Mouse (Mus musculus) MEL (cell line): ENCODE results near the gene Ednrb. TPM values are rescaled to one million over a fixed set of nuclear protein-coding genes. Genes with fewer than 3 reads are reported as not detected.

ENCODE experiments used
- DNase-seq: peaks from one replicate; pipeline ENCODE4 v3.0.0; 2011; ENCODE audit warnings: low read depth, low spot score
- H3K27ac ChIP-seq: 2 replicates; pipeline ENCODE4 v1.5.1; 2012; ENCODE audit warnings: low read depth, mild to moderate bottlenecking, control low read depth, low read length, moderate library complexity; ENCODE audit not compliant: control insufficient read depth
- H3K27me3 ChIP-seq, 2 experiments: fragments of 150-350 bp in 1 of 2; sonication (generic) in 1 of 2; 2 replicates each; pipeline ENCODE4 v1.6.1; 2012; ENCODE audit warnings: low read length in 2 of 2, mild to moderate bottlenecking in 2 of 2, improper control_type of control experiment in 1 of 2, moderate library complexity in 1 of 2; ENCODE audit not compliant: insufficient read depth in 2 of 2, control insufficient read depth in 1 of 2
- H3K36me3 ChIP-seq, 2 experiments: 2 replicates each; pipeline ENCODE4 v1.6.1; 2012 to 2014; ENCODE audit warnings: low read length in 2 of 2, improper control_type of control experiment in 1 of 2, inconsistent platforms in 1 of 2, mild to moderate bottlenecking in 1 of 2; ENCODE audit not compliant: insufficient read depth in 2 of 2, control insufficient read depth in 1 of 2
- H3K4me1 ChIP-seq, 2 experiments: fragments of 150-350 bp in 1 of 2; sonication (generic) in 1 of 2; 2 replicates each; pipeline ENCODE4 v1.6.1; 2012; ENCODE audit warnings: low read length in 2 of 2, improper control_type of control experiment in 1 of 2, mild to moderate bottlenecking in 1 of 2; ENCODE audit not compliant: insufficient read depth in 2 of 2, control insufficient read depth in 1 of 2
- H3K4me3 ChIP-seq, 2 experiments: fragments of 150-350 bp in 1 of 2; sonication (generic) in 1 of 2; 2 replicates each; pipeline ENCODE4 v1.5.1; 2012; ENCODE audit warnings: low read depth in 2 of 2, low read length in 2 of 2, mild to moderate bottlenecking in 2 of 2, moderate library complexity in 2 of 2, control low read depth in 1 of 2, improper control_type of control experiment in 1 of 2; ENCODE audit not compliant: control insufficient read depth in 1 of 2, insufficient read depth in 1 of 2
- H3K79me2 ChIP-seq: 2 replicates; pipeline ENCODE4 v1.6.1; 2012; ENCODE audit warnings: mild to moderate bottlenecking, low read length, moderate library complexity; ENCODE audit not compliant: control insufficient read depth, poor library complexity, insufficient read depth
- H3K9ac ChIP-seq: 2 replicates; pipeline ENCODE4 v1.6.1; 2012; ENCODE audit warnings: low read depth, mild to moderate bottlenecking, control low read depth, low read length, moderate library complexity; ENCODE audit not compliant: control insufficient read depth, poor library complexity, severe bottlenecking
- H3K9me3 ChIP-seq: fragments of 150-350 bp; sonication (generic); replicated peaks from 2 replicates; pipeline ENCODE4 v1.6.1; 2012; ENCODE audit warnings: mild to moderate bottlenecking, low read length, improper control_type of control experiment, moderate library complexity; ENCODE audit not compliant: insufficient read depth
- BHLHE40 ChIP-seq: IDR thresholded peaks from 2 replicates; pipeline ENCODE4 v1.6.1; 2012; ENCODE audit warnings: low read depth, mild to moderate bottlenecking, inconsistent platforms, low read length, improper control_type of control experiment, borderline replicate concordance
- CHD1 ChIP-seq: IDR thresholded peaks from 2 replicates; pipeline ENCODE4 v1.6.1; 2012; ENCODE audit warnings: low read depth, mild to moderate bottlenecking, inconsistent platforms, low read length, improper control_type of control experiment
- CHD2 ChIP-seq: IDR thresholded peaks from 2 replicates; pipeline ENCODE4 v1.6.1; 2011; ENCODE audit warnings: low read length, improper control_type of control experiment
- EP300 ChIP-seq, 2 experiments: IDR thresholded peaks; 2 replicates each; pipeline ENCODE4 v1.6.1; 2011; ENCODE audit warnings: improper control_type of control experiment in 2 of 2, low read length in 2 of 2, low read depth in 1 of 2, mild to moderate bottlenecking in 1 of 2
- GABPA ChIP-seq: IDR thresholded peaks from 2 replicates; pipeline ENCODE4 v1.6.1; 2012; ENCODE audit warnings: low read depth, mild to moderate bottlenecking, inconsistent platforms, low read length, improper control_type of control experiment, moderate library complexity
- GATA1 ChIP-seq: IDR thresholded peaks from 2 replicates; pipeline ENCODE4 v1.6.1; 2011; ENCODE audit warnings: low read depth, low read length, improper control_type of control experiment
- HCFC1 ChIP-seq: IDR thresholded peaks from 2 replicates; pipeline ENCODE4 v1.6.1; 2012; ENCODE audit warnings: low read depth, mild to moderate bottlenecking, inconsistent platforms, low read length, improper control_type of control experiment, moderate library complexity
- JUND ChIP-seq: IDR thresholded peaks from 2 replicates; pipeline ENCODE4 v1.6.1; 2011; ENCODE audit warnings: low read depth, mild to moderate bottlenecking, improper control_type of control experiment, low read length
- KAT2A ChIP-seq: conservative IDR thresholded peaks from 2 replicates; pipeline ENCODE4 v1.6.1; 2012; ENCODE audit warnings: low read depth, low read length, improper control_type of control experiment, inconsistent platforms
- MAZ ChIP-seq: IDR thresholded peaks from 2 replicates; pipeline ENCODE4 v1.6.1; 2012; ENCODE audit warnings: low read depth, mild to moderate bottlenecking, inconsistent platforms, low read length, improper control_type of control experiment
- MEF2A ChIP-seq: IDR thresholded peaks from 2 replicates; pipeline ENCODE4 v1.6.1; 2014; ENCODE audit warnings: low read depth, mild to moderate bottlenecking, inconsistent platforms, low read length, improper control_type of control experiment; ENCODE audit not compliant: poor library complexity, insufficient replicate concordance, severe bottlenecking; ENCODE audit errors: extremely low read depth
- MYB ChIP-seq: IDR thresholded peaks from 2 replicates; pipeline ENCODE4 v1.6.1; 2011; ENCODE audit warnings: mild to moderate bottlenecking, low read depth, low read length, improper control_type of control experiment
- NELFE ChIP-seq: IDR thresholded peaks from 2 replicates; pipeline ENCODE4 v1.6.1; 2011; ENCODE audit warnings: low read depth, low read length, improper control_type of control experiment
- NRF1 ChIP-seq: IDR thresholded peaks from 2 replicates; pipeline ENCODE4 v1.6.1; 2014; ENCODE audit warnings: low read depth, mild to moderate bottlenecking, inconsistent platforms, low read length, improper control_type of control experiment, moderate library complexity; ENCODE audit not compliant: poor library complexity, insufficient read depth, severe bottlenecking
- POLR2A ChIP-seq, 2 experiments: IDR thresholded peaks; 2 replicates each; pipeline ENCODE4 v1.6.1; 2011 to 2012; ENCODE audit warnings: low read length in 2 of 2, mild to moderate bottlenecking in 2 of 2, control low read depth in 1 of 2, improper control_type of control experiment in 1 of 2, low read depth in 1 of 2, moderate library complexity in 1 of 2; ENCODE audit not compliant: control insufficient read depth in 1 of 2, insufficient read depth in 1 of 2, poor library complexity in 1 of 2
- POLR2AphosphoS2 ChIP-seq: IDR thresholded peaks from 2 replicates; pipeline ENCODE4 v1.6.1; 2011; ENCODE audit warnings: low read length, improper control_type of control experiment
- RAD21 ChIP-seq: IDR thresholded peaks from 2 replicates; pipeline ENCODE4 v1.6.1; 2011; ENCODE audit warnings: mild to moderate bottlenecking, low read depth, low read length, improper control_type of control experiment
- SIN3A ChIP-seq: IDR thresholded peaks from 2 replicates; pipeline ENCODE4 v1.6.1; 2012; ENCODE audit warnings: low read length, improper control_type of control experiment, inconsistent platforms
- SMC3 ChIP-seq: IDR thresholded peaks from 2 replicates; pipeline ENCODE4 v1.6.1; 2011; ENCODE audit warnings: low read depth, low read length, improper control_type of control experiment
- TAL1 ChIP-seq: IDR thresholded peaks from 2 replicates; pipeline ENCODE4 v1.6.1; 2012; ENCODE audit warnings: mild to moderate bottlenecking, inconsistent platforms, low read length, moderate library complexity, mixed read lengths
- TBP ChIP-seq: IDR thresholded peaks from 2 replicates; pipeline ENCODE4 v1.8.0; 2011; ENCODE audit warnings: low read depth, low read length, improper control_type of control experiment
- TCF12 ChIP-seq: IDR thresholded peaks from 2 replicates; pipeline ENCODE4 v1.6.1; 2014; ENCODE audit warnings: low read depth, mild to moderate bottlenecking, inconsistent platforms, low read length, improper control_type of control experiment, moderate library complexity
- UBTF ChIP-seq: IDR thresholded peaks from 2 replicates; pipeline ENCODE4 v1.6.1; 2012; ENCODE audit warnings: low read depth, mild to moderate bottlenecking, inconsistent platforms, low read length, improper control_type of control experiment, moderate library complexity, borderline replicate concordance; ENCODE audit not compliant: insufficient read depth
- USF2 ChIP-seq, 2 experiments: IDR thresholded peaks; 2 replicates each; pipeline ENCODE4 v1.6.1; 2011 to 2012; ENCODE audit warnings: improper control_type of control experiment in 2 of 2, low read length in 2 of 2, borderline replicate concordance in 1 of 2, inconsistent platforms in 1 of 2, low read depth in 1 of 2, mild to moderate bottlenecking in 1 of 2; ENCODE audit not compliant: insufficient read depth in 1 of 2
- ZC3H11A ChIP-seq: IDR thresholded peaks from 2 replicates; pipeline ENCODE4 v1.6.1; 2012; ENCODE audit warnings: low read depth, mild to moderate bottlenecking, inconsistent platforms, low read length, improper control_type of control experiment
- ZNF384 ChIP-seq: IDR thresholded peaks from 2 replicates; pipeline ENCODE4 v1.6.1; 2012; ENCODE audit warnings: low read depth, mild to moderate bottlenecking, inconsistent platforms, low read length, improper control_type of control experiment
- polyA plus RNA-seq, 2 experiments: library from polyadenylated mRNA; stranded (reverse) in 1 of 2; unstranded in 1 of 2; fragments of >175 nt in 1 of 2; fragments of >200 nt in 1 of 2; gene quantifications; 2 replicates each; pipeline versions ENCODE4 v1.2.1 to v1.2.4; 2012; ENCODE audit warnings: low replicate concordance in 2 of 2, low read depth in 1 of 2; ENCODE audit not compliant: insufficient read length in 2 of 2, insufficient read depth in 1 of 2, missing spikeins in 1 of 2
- total RNA-seq: library from RNA; depleted of rRNA; stranded (reverse); fragments of 300-350 nt; gene quantifications from 2 replicates; pipeline ENCODE4 v1.2.3, GENCODE M21; 2012

Gene Ednrb
- total and polyA plus RNA-seq, 3 experiments: not detected

GRCm38 (mm10) chr14:103793409-103793808 is 50.8 kb downstream of the Ednrb start:
- Histone ChIP-seq H3K9me3 (no peaks in the 10 kb centered on the region), H3K9ac (no peak overlapping the region), H3K4me1 (no peaks in the 10 kb centered on the region), H3K4me3 (no peak overlapping the region), H3K79me2 (no peaks in the 10 kb centered on the region), H3K27ac (no peak overlapping the region), H3K27me3 (no peaks in the 10 kb centered on the region; a peak in 1 of 4 replicates), H3K36me3 (no peaks in the 10 kb centered on the region)
- TF ChIP-seq USF2 (IDR thresholded peaks at IDR 0.05; ENCODE audit: borderline replicate concordance in 1 of 2, insufficient read depth in 1 of 2, low read depth in 1 of 2, low read length in 2 of 2) (no peak), KAT2A (no peak), MEF2A (no peak), BHLHE40 (no peak), UBTF (no peak), NRF1 (no peak), RAD21 (no peak), SMC3 (no peak), CHD1 (no peak), GABPA (no peak), CHD2 (no peak)
- no peak for DNase-seq

GRCm38 (mm10) chr14:103792726-103793125 is 51.5 kb downstream of the Ednrb start:
- TF ChIP-seq TCF12 (no peak), ZNF384 (no peak)
- no peaks in the 10 kb centered on the region for H3K36me3 ChIP-seq
- H3K27ac ChIP-seq: no peak overlapping the region
- H3K9me3 ChIP-seq: no peaks in the 10 kb centered on the region
- H3K4me3 ChIP-seq: no peak overlapping the region
- no peak for DNase-seq
- no peaks in the 10 kb centered on the region for H3K4me1 ChIP-seq
- H3K27me3 ChIP-seq: no peaks in the 10 kb centered on the region; a peak in 1 of 4 replicates
- no peaks in the 10 kb centered on the region for H3K79me2 ChIP-seq
- no peak overlapping the region for H3K9ac ChIP-seq

GRCm38 (mm10) chr14:103787547-103787946 is 56.7 kb downstream of the Ednrb start:
- TF ChIP-seq TAL1 (no peak), POLR2A (IDR thresholded peaks at IDR 0.05; ENCODE audit: control insufficient read depth in 1 of 2, insufficient read depth in 1 of 2, low read depth in 1 of 2, low read length in 2 of 2, poor library complexity in 1 of 2) (no peak), NRF1 (no peak), JUND (no peak), HCFC1 (no peak), CHD2 (no peak), GATA1 (no peak), ZC3H11A (no peak), NELFE (no peak), USF2 (IDR thresholded peaks at IDR 0.05; ENCODE audit: borderline replicate concordance in 1 of 2, insufficient read depth in 1 of 2, low read depth in 1 of 2, low read length in 2 of 2) (no peak), POLR2AphosphoS2 (no peak), MYB (no peak), CHD1 (no peak), SIN3A (no peak), TBP (no peak), MAZ (no peak), EP300 (IDR thresholded peaks at IDR 0.05; ENCODE audit: low read depth in 1 of 2, low read length in 2 of 2) (no peak)

More at GRCm38 (mm10) chr14:103787547-103787946, 56.7 kb downstream of the Ednrb start:
- no peaks in the 10 kb centered on the region for H3K9me3 ChIP-seq
- H3K4me3 ChIP-seq: no peak overlapping the region
- no peaks in the 10 kb centered on the region for H3K36me3 ChIP-seq
- no peaks in the 10 kb centered on the region for H3K79me2 ChIP-seq
- H3K27ac ChIP-seq: no peak overlapping the region
- H3K9ac ChIP-seq: no peak overlapping the region
- DNase-seq: no peak
- no peaks in the 10 kb centered on the region for H3K4me1 ChIP-seq
- no peaks in the 10 kb centered on the region; a peak in 1 of 4 replicates for H3K27me3 ChIP-seq
